Mouse (Mus musculus): Measurements from ENCODE around the gene Mtg1.

DNA sequence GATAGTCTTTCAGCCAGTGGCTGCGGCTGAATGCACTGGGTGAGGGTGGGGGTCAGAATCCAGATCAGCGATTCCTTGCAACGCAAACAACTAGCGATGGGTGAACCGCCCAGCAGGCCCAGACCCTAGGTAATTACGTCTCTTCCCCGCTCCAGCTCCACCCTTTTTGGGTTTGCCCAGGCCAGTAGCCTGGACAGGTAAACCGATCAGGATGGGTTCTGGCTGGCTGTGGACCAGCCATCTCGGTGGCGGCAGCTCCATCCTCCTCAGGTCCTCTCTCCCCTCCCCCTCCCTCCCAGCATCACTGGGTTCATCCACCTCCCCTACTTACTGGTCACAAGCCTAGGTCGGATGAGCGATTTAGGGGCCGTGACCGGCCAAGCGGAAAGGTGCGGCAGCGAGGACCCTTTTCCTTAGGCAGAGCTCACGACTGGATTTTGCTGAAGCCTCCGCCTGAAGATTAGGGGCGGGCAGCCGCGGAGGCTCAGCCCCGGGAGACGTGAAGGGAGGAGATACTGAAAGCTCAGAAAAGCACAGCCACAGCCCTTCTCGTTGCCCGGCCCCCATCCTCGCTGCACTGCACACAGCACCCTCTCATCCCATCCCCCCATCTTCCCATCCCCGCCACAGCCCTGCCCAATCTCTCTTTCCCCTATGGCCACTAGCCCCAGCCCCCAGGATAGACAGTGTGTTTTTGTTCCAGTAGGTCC is 17.0 kb downstream of the Mtg1 start, which contains the start of gene Sprn:
- TF ChIP-seq POLR2A (IDR thresholded peaks at IDR 0.05; ENCODE audit: insufficient read depth, low read depth, low read length) (no peak), CTCF (IDR thresholded peaks at IDR 0.05) (no peak), EP300 (IDR thresholded peaks at IDR 0.05; ENCODE audit: insufficient read depth, low read depth, low read length) (no peak)

Measured in heart, adult 2 months (tissue).